Mouse (Mus musculus): ENCODE data around the gene Me3. TPM values are rescaled to one million over a fixed set of nuclear protein-coding genes. Genes with fewer than 3 reads are reported as not detected.

Me3 gene
- polyA plus RNA-seq (2017; shearing (Covaris generic)) = 0.21 TPM

GRCm38 (mm10) chr7:89632342-89633251 is at the start of gene Me3:
Me3 (plus strand) TSS chr7:89632392.

GRCm38 (mm10) chr7:89903442-89904343 is 271.5 kb downstream of the Me3 start, which contains the start of gene Ccdc81:
Ccdc81 (minus strand) TSS chr7:89903629.

Other genes with a start within 250 kb of the Me3 start
- 40.0 TPM for gene Tmem135, start 228.2 kb upstream of the Me3 start, polyA plus RNA-seq (2017; shearing (Covaris generic))
- gene Fzd4, start 228.0 kb upstream of the Me3 start, polyA plus RNA-seq (2017; shearing (Covaris generic)) = 0.06 TPM
- not detected for gene Prss23, start 105.2 kb upstream of the Me3 start, polyA plus RNA-seq (2017; shearing (Covaris generic))

All from naive thymus-derived CD4-positive, alpha-beta T cell, adult 5 months (primary cell).